Mouse (Mus musculus): ENCODE measurements at regions not wholly inside any gene's neighbourhood (a gene's known extent, or its start where the extent isn't known, plus 50 kb on each side); places are given as distances from the start of the nearest gene placed in this dataset.
"Not testable (repeated sequence)": the region's sequence is repeated elsewhere in the genome, so short reads cannot be mapped to it uniquely, and the experiment has no call there.

- Histone ChIP-seq H3K4me1 (replicated peaks; ENCODE audit: control insufficient read depth, insufficient read depth, low read length) (no peaks in the 10 kb centered on the region), H3K27ac (no peak overlapping the region), H3K4me3 (replicated peaks; ENCODE audit: low read length) (no peak overlapping the region), H3K9me3 (ENCODE audit: control insufficient read depth, low read length) (no peaks in the 10 kb centered on the region), H3K4me2 (replicated peaks) (no peak overlapping the region), H3K9ac (no peak overlapping the region), H3K36me3 (replicated peaks; ENCODE audit: control insufficient read depth, insufficient read depth) (no peaks in the 10 kb centered on the region), H3K27me3 (ENCODE audit: control insufficient read depth, insufficient read depth, low read length) (no peaks in the 10 kb centered on the region)
- 81% methylated on average over 5 of the region's 5 CpGs for WGBS
- ATAC-seq (ENCODE audit: low FRiP score) (no peak), DNase-seq (ENCODE audit: low spot score) (no peak)
These were observed 300.2 kb upstream of the Cwc22 start for GRCm38 (mm10) chr2:78246354-78246753.

DNA sequence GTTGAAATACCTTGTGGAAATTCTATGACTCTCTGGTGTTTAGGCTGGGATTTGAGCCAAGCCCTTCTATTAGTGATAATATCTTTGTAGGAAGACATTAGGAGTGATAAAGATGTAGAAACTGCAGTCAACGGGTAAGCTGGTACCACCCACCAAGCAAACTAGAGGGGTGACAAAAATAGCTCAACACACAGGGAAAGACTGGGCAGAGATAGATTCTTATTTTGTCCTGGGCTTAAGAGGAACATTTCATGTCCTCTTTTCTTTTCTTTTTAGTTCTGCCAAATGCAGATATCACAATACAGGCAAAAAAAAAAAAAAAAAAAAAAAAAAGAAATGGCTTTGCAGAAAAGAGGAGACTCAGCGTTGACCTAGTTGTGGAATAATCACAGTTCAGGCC, 294.1 kb upstream of the Cwc22 start:
- Histone ChIP-seq H3K9me3 (ENCODE audit: control insufficient read depth, low read length) (no peaks in the 10 kb centered on the region), H3K4me3 (replicated peaks; ENCODE audit: low read length) (no peak overlapping the region), H3K4me1 (replicated peaks; ENCODE audit: control insufficient read depth, insufficient read depth, low read length) (no peaks in the 10 kb centered on the region), H3K4me2 (replicated peaks) (no peak overlapping the region), H3K36me3 (replicated peaks; ENCODE audit: control insufficient read depth, insufficient read depth) (no peaks in the 10 kb centered on the region), H3K9ac (no peak overlapping the region), H3K27ac (no peak overlapping the region), H3K27me3 (ENCODE audit: control insufficient read depth, insufficient read depth, low read length) (no peaks in the 10 kb centered on the region)
- DNase-seq (ENCODE audit: low spot score): no peak
- WGBS: 73% methylated on average over 2 of the region's 2 CpGs
- ATAC-seq (ENCODE audit: low FRiP score): no peak

- H3K9me3 ChIP-seq (ENCODE audit: control insufficient read depth, low read length); H3K4me1 ChIP-seq (replicated peaks; ENCODE audit: control insufficient read depth, insufficient read depth, low read length); DNase-seq (ENCODE audit: low spot score); H3K4me3 ChIP-seq (replicated peaks; ENCODE audit: low read length); H3K27me3 ChIP-seq (ENCODE audit: control insufficient read depth, insufficient read depth, low read length); H3K9ac ChIP-seq; H3K36me3 ChIP-seq (replicated peaks; ENCODE audit: control insufficient read depth, insufficient read depth); ATAC-seq (ENCODE audit: low FRiP score); H3K27ac ChIP-seq; H3K4me2 ChIP-seq (replicated peaks): not testable (repeated sequence)
- WGBS: 85% methylated on average over 4 of the region's 4 CpGs
These were observed 279.4 kb upstream of the Cwc22 start for GRCm38 (mm10) chr2:78225383-78226100.

GRCm38 (mm10) chr2:78214469-78214868, 268.3 kb upstream of the Cwc22 start:
- Histone ChIP-seq H3K36me3 (replicated peaks; ENCODE audit: control insufficient read depth, insufficient read depth) (no peaks in the 10 kb centered on the region), H3K27me3 (ENCODE audit: control insufficient read depth, insufficient read depth, low read length) (no peaks in the 10 kb centered on the region), H3K9me3 (ENCODE audit: control insufficient read depth, low read length) (no peaks in the 10 kb centered on the region), H3K27ac (no peak overlapping the region), H3K9ac (no peak overlapping the region), H3K4me2 (replicated peaks) (no peak overlapping the region), H3K4me1 (replicated peaks; ENCODE audit: control insufficient read depth, insufficient read depth, low read length) (no peaks in the 10 kb centered on the region), H3K4me3 (replicated peaks; ENCODE audit: low read length) (no peak overlapping the region)
- DNase-seq (ENCODE audit: low spot score) (no peak), ATAC-seq (ENCODE audit: low FRiP score) (no peak)
- 76% methylated on average over 8 of the region's 8 CpGs for WGBS

GRCm38 (mm10) chr2:78205125-78205524, 258.9 kb upstream of the Cwc22 start:
- ATAC-seq (ENCODE audit: low FRiP score) (no peak), DNase-seq (ENCODE audit: low spot score) (no peak)
- 84% methylated on average over 5 of the region's 5 CpGs for WGBS
- H3K27ac ChIP-seq: no peak overlapping the region
- no peaks in the 10 kb centered on the region for H3K36me3 ChIP-seq (replicated peaks; ENCODE audit: control insufficient read depth, insufficient read depth)
- H3K4me1 ChIP-seq (replicated peaks; ENCODE audit: control insufficient read depth, insufficient read depth, low read length): no peaks in the 10 kb centered on the region
- no peaks in the 10 kb centered on the region for H3K9me3 ChIP-seq (ENCODE audit: control insufficient read depth, low read length)
- H3K9ac ChIP-seq: no peak overlapping the region
- no peak overlapping the region for H3K4me2 ChIP-seq (replicated peaks)
- H3K27me3 ChIP-seq (ENCODE audit: control insufficient read depth, insufficient read depth, low read length): no peaks in the 10 kb centered on the region
- H3K4me3 ChIP-seq (replicated peaks; ENCODE audit: low read length): no peak overlapping the region

- no peaks in the 10 kb centered on the region for H3K9me3 ChIP-seq (ENCODE audit: control insufficient read depth, low read length)
- H3K4me3 ChIP-seq (replicated peaks; ENCODE audit: low read length): no peak overlapping the region
- no peaks in the 10 kb centered on the region for H3K27me3 ChIP-seq (ENCODE audit: control insufficient read depth, insufficient read depth, low read length)
- H3K9ac ChIP-seq: no peak overlapping the region
- ATAC-seq (ENCODE audit: low FRiP score) (no peak), DNase-seq (ENCODE audit: low spot score) (no peak)
- no peak overlapping the region for H3K27ac ChIP-seq
- no peak overlapping the region for H3K4me2 ChIP-seq (replicated peaks)
- WGBS: 88% methylated on average over 4 of the region's 4 CpGs
- H3K4me1 ChIP-seq (replicated peaks; ENCODE audit: control insufficient read depth, insufficient read depth, low read length): no peaks in the 10 kb centered on the region
- no peaks in the 10 kb centered on the region for H3K36me3 ChIP-seq (replicated peaks; ENCODE audit: control insufficient read depth, insufficient read depth)
These were observed 249.8 kb upstream of the Cwc22 start for GRCm38 (mm10) chr2:78196006-78196405.

DNA sequence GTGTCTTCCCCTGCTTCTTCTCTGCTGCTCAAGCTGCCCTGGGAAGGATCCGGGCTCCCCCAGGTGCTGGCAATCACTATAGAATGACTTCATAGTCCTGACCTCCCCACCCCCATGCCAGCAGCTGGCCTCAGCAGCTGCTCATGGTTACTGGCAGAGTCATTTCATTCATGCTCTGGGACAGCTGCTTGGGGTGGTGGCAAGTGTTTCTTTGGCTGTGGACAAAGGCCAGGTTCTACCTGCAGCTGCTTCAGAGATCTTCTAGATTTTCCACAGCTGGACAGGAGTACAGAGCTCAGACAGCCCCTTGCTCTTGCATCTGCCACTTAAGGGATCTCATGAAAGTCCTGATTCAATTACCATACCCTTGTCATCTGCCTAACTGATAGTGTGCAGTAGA, 243.4 kb upstream of the Cwc22 start:
- ATAC-seq (ENCODE audit: low FRiP score) (no peak), DNase-seq (ENCODE audit: low spot score) (no peak)
- Histone ChIP-seq H3K4me3 (replicated peaks; ENCODE audit: low read length) (no peak overlapping the region), H3K4me1 (replicated peaks; ENCODE audit: control insufficient read depth, insufficient read depth, low read length) (no peaks in the 10 kb centered on the region), H3K9me3 (ENCODE audit: control insufficient read depth, low read length) (no peaks in the 10 kb centered on the region), H3K36me3 (replicated peaks; ENCODE audit: control insufficient read depth, insufficient read depth) (no peaks in the 10 kb centered on the region), H3K27me3 (ENCODE audit: control insufficient read depth, insufficient read depth, low read length) (no peaks in the 10 kb centered on the region), H3K9ac (no peak overlapping the region), H3K4me2 (replicated peaks) (no peak overlapping the region), H3K27ac (no peak overlapping the region)
- WGBS: 9% methylated on average over 1 of the region's 1 CpGs

DNA sequence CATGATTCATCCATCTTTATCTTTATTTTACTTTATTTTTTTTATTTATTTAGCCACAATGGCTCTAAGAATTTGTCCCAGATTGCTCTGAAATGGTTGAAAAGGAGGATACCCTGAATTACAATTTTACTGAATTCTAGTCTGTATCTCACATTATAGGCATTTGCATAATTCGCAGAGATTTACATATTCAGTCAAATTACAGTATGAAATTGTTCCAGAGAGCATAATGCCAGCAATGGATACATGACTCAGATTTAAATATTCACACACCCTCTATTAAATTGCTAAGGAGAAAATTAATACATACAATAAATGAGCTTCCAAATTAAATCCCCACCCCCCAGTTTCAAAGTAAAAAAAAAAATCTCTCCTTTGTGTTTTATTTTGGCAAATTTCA, 238.8 kb upstream of the Cwc22 start:
- Histone ChIP-seq H3K4me1 (replicated peaks; ENCODE audit: control insufficient read depth, insufficient read depth, low read length) (no peaks in the 10 kb centered on the region), H3K9me3 (ENCODE audit: control insufficient read depth, low read length) (no peaks in the 10 kb centered on the region), H3K9ac (no peak overlapping the region), H3K27ac (no peak overlapping the region), H3K27me3 (ENCODE audit: control insufficient read depth, insufficient read depth, low read length) (no peaks in the 10 kb centered on the region), H3K4me3 (replicated peaks; ENCODE audit: low read length) (no peak overlapping the region), H3K4me2 (replicated peaks) (no peak overlapping the region), H3K36me3 (replicated peaks; ENCODE audit: control insufficient read depth, insufficient read depth) (no peaks in the 10 kb centered on the region)
- DNase-seq (ENCODE audit: low spot score) (no peak), ATAC-seq (ENCODE audit: low FRiP score) (no peak)
- WGBS: 77% methylated on average over 1 of the region's 1 CpGs

GRCm38 (mm10) chr2:78173784-78174183, 227.6 kb upstream of the Cwc22 start:
- Histone ChIP-seq H3K27ac (no peak overlapping the region), H3K9me3 (ENCODE audit: control insufficient read depth, low read length) (no peaks in the 10 kb centered on the region), H3K4me3 (replicated peaks; ENCODE audit: low read length) (no peak overlapping the region), H3K36me3 (replicated peaks; ENCODE audit: control insufficient read depth, insufficient read depth) (no peaks in the 10 kb centered on the region), H3K9ac (no peak overlapping the region), H3K4me1 (replicated peaks; ENCODE audit: control insufficient read depth, insufficient read depth, low read length) (no peaks in the 10 kb centered on the region), H3K27me3 (ENCODE audit: control insufficient read depth, insufficient read depth, low read length) (no peaks in the 10 kb centered on the region), H3K4me2 (replicated peaks) (no peak overlapping the region)
- WGBS: 84% methylated on average over 4 of the region's 4 CpGs
- ATAC-seq (ENCODE audit: low FRiP score): no peak
- DNase-seq (ENCODE audit: low spot score): no peak

- ATAC-seq (ENCODE audit: low FRiP score) (no peak), DNase-seq (ENCODE audit: low spot score) (no peak)
- Histone ChIP-seq H3K27me3 (ENCODE audit: control insufficient read depth, insufficient read depth, low read length) (no peaks in the 10 kb centered on the region), H3K9ac (no peak overlapping the region), H3K36me3 (replicated peaks; ENCODE audit: control insufficient read depth, insufficient read depth) (no peaks in the 10 kb centered on the region), H3K4me1 (replicated peaks; ENCODE audit: control insufficient read depth, insufficient read depth, low read length) (no peaks in the 10 kb centered on the region), H3K4me3 (replicated peaks; ENCODE audit: low read length) (no peak overlapping the region), H3K4me2 (replicated peaks) (no peak overlapping the region), H3K27ac (no peak overlapping the region), H3K9me3 (ENCODE audit: control insufficient read depth, low read length) (no peaks in the 10 kb centered on the region)
- 73% methylated on average over 4 of the region's 4 CpGs for whole genome bisulfite sequencing
These were observed 226.6 kb upstream of the Cwc22 start for GRCm38 (mm10) chr2:78172819-78173218.

Data from hindbrain, embryonic 14.5 days (tissue).